Mouse (Mus musculus): ENCODE data around the gene Myo1d.
A peak's percentile ranks its signal among the peaks of the same experiment; 100 is the strongest.

The Myo1d gene

GRCm38 (mm10) chr11:80504519-80505385 is 275.1 kb downstream of the Myo1d start:
- peak; percentile 60 for DNase-seq (ENCODE audit: low read depth, low spot score)

DNA sequence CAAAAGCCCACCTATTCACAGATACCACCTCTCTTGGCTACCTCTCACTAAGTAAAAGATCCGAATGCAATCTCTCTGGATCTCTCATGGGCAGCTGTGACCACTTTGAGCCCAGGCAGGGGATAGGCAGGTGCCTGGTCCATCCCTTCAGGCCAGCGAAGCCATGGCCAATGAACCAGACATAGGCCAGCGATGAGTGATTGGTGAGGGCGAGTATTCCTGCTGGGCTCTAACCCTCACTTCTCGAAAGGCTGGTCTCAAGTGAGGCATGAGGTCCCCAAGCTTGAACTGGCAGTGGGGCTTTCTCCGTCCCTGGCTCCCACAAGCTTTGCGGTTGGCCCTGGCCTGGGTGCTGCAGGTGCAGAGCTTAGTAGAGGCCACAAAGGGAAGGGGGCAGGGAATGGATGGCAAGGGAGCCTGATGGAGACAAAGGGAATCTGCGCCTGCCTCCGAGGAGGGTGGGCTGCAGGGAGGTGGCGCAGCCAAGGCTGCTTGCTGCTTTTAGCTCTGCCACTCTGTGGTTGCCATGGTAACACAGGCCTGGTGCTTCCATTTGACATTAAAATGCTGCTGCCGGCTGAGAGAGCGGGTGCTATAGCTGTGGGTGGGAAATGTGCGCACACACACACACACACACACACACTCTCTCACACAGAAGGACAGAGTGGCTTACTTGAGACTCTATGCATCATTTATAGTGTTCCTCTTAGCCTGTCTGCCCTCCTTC is 275.9 kb downstream of the Myo1d start:
- peak; percentile 22 for DNase-seq (ENCODE audit: low read depth, low spot score)

GRCm38 (mm10) chr11:80503281-80503680 is 276.5 kb downstream of the Myo1d start:
- no peak for DNase-seq (ENCODE audit: low read depth, low spot score)

GRCm38 (mm10) chr11:80499550-80499952 is 280.3 kb downstream of the Myo1d start:
- DNase-seq (ENCODE audit: low read depth, low spot score) = no peak

DNA sequence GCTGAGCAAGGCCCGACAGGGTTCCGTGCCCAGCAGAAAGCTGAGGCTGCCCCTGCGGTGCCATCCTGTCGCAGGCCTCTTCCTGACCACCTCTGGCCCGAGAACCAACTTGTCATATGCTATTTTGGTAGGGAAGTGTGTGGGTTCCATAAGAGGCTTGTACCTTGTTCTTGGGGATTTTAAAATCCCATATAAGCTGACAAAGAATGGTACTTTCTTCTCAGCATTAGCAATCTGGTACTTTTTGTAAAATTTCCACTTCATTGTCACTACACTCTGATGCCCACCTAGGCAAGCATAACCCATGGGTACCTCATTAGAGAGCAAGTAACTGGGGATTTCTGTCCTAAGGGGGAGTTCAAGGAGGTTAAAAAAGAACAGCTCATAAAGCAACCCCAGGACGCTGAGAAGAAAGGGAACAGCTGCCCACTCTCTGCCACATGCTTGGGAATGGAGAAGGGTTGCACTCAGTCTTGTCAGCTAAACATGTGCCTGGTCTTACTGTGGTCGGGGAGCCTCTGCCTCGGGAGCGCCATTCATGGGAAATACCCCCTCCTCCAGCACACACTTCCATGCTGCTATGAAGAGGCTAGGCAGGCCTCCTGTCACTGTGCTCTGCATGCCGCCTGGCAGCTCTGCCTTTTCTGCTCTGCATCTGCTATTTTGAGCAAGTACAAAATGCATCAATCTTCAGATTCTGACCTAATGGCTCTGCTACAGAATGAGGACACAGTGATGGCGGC is 281.3 kb downstream of the Myo1d start:
- no peak for DNase-seq (ENCODE audit: low read depth, low spot score)

- DNase-seq (ENCODE audit: low read depth, low spot score) = no peak
Measured at GRCm38 (mm10) chr11:80497225-80497919, 282.5 kb downstream of the Myo1d start.

GRCm38 (mm10) chr11:80496640-80497039 is 283.2 kb downstream of the Myo1d start:
- DNase-seq (ENCODE audit: low read depth, low spot score) = no peak

- DNase-seq (ENCODE audit: low read depth, low spot score) = no peak
Measured at GRCm38 (mm10) chr11:80495972-80496371, 283.9 kb downstream of the Myo1d start.

DNA sequence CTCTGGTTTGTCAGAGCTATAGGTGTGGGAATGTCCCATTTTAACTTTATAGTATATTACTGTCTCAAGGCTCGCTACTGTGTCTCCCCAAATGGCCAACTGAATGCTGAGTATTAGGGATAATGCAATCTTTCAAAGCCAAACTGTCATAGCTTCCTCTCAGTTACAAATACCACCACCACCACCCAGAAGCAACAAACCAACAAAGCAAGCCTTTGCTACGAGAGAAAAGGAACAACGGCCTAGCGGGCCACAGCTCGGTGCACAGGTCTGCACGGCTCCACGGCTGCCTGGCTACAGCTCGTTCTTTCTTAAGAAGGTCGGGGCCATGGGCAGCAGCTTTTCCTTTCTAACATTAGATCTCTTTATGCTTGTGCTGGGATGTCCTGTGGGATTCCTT is 285.0 kb downstream of the Myo1d start:
- DNase-seq (ENCODE audit: low read depth, low spot score) = no peak

GRCm38 (mm10) chr11:80493186-80493585 is 286.6 kb downstream of the Myo1d start:
- DNase-seq (ENCODE audit: low read depth, low spot score) = no peak

DNA sequence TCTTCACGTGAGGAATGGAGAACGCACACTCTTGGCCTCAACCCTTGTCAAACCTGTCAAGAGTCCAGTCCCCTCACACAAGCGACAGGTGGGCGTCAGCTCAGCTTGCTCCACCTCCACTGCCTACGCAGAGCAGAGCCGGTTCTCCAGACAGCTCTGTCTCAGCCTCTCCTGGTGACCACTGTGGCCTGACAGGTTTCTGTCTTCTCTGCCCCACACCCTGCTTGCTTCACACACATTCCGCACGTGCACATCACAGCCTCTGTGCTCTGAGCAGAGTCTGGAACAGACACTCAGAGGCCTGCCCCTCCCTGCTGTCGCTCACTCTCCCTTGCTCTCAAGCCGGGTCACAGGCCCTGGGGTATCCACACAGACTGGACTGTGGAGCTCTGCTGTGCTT is 289.0 kb downstream of the Myo1d start:
- no peak for DNase-seq (ENCODE audit: low read depth, low spot score)

GRCm38 (mm10) chr11:80489882-80490196 is 290.0 kb downstream of the Myo1d start:
- DNase-seq (ENCODE audit: low read depth, low spot score) = no peak

DNA sequence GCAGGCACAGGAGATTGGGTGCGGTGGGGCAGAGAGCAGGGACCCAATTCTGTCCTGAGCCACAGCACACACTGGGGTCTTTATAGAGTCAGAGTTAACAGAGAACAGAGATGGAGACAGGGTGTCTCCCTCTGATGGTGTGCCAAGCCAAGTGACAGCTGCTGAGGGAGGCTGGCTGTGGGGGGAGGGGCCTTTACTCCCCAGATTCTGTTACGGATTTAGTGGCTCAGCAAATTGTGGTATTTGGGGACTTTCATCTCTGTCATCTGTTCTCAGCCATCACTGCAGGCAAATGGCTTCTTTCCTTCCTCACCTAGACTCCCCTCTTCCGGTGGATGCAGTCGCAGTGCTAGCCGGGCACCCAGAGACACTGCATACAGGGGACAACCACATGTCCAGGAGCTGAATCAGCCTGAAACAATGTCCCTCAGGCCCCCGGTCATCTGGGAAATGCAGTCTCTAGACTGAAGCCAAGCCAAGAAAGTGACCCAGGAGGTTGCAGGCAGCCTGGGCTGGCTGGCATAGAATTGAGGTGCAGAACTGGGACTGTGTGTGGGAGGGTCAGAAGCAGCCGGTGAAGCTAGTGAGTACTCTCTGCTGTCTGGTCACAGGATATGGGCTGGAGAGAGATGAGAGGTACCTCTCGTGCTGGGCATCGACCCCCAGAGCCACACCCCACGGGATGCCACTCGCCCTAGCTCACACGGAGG is 290.5 kb downstream of the Myo1d start:
- no peak for DNase-seq (ENCODE audit: low read depth, low spot score)

- no peak for DNase-seq (ENCODE audit: low read depth, low spot score)
Measured at GRCm38 (mm10) chr11:80487904-80488587, 291.8 kb downstream of the Myo1d start.

- DNase-seq (ENCODE audit: low read depth, low spot score) = no peak
Measured at GRCm38 (mm10) chr11:80485622-80486206, 294.1 kb downstream of the Myo1d start.

DNA sequence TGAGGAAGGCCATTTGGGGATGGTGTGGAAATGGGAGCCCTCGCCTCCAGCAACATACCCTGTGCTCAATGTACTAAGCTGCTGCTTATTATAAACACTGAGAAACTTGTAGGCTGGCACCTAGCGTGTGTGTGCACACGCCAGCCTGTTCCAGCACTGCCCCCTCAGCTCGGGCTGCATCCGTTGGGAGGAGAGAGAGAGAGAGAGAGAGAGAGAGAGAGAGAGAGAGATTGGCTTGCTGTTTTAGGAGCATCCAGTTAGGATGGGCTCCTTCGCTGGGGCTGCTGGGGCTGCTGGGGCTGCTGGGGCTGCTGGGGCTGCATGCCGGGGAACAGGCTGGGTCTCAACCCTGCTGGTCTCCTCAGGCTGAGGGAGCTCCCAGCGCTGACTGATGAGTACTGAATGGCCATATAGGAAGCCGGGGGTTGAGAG is 294.7 kb downstream of the Myo1d start:
- no peak for DNase-seq (ENCODE audit: low read depth, low spot score)

- no peak for DNase-seq (ENCODE audit: low read depth, low spot score)
Measured at GRCm38 (mm10) chr11:80484191-80484791, 295.5 kb downstream of the Myo1d start.

GRCm38 (mm10) chr11:80483536-80484067 is 296.2 kb downstream of the Myo1d start:
- DNase-seq (ENCODE audit: low read depth, low spot score) = no peak

DNA sequence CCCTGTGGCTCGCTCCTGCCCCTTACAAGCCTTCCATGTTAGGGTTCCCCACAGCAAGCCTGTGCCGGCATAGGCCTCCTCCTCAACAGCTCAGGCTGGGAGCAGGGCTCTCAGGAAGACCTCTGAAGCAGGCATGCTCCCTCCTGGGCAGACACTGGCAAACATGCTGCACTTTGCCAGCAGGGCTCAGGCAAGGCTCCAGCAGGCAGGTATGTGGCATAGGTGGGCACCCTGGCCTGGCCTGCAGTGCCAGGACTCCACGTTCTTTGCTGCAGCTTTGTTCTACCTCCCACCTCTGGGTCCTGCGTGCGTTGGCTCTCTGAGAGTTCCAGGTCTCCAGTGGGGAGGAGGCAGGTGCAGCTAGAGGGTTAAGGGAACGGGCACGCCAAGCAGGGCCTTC is 296.9 kb downstream of the Myo1d start:
- no peak for DNase-seq (ENCODE audit: low read depth, low spot score)
